Mouse (Mus musculus): ENCODE data around the gene Fbxl3. TPM values are rescaled to one million over a fixed set of nuclear protein-coding genes. Genes with fewer than 3 reads are reported as not detected.

Gene Fbxl3
- polyA plus RNA-seq (2012; fragmentation: generic; extraction: Trizol), result 10.4 TPM

GRCm38 (mm10) chr14:103099238-103099933 is at the start of gene Fbxl3:
Gene Fbxl3, minus strand, starts transcription at chr14:103099566.
- peak within 1 kb of the TSS; percentile 96 for H3K4me2 ChIP-seq (ENCODE audit: low read depth)
- no peaks in the 10 kb centered on the region for H3K36me3 ChIP-seq (ENCODE audit: control insufficient read depth, insufficient read depth)

GRCm38 (mm10) chr14:103131991-103132390 is 32.6 kb upstream of the Fbxl3 start:
- H3K79me2 ChIP-seq (ENCODE audit: control insufficient read depth, insufficient read depth), result no peaks in the 10 kb centered on the region
- H3K27me3 ChIP-seq (ENCODE audit: control insufficient read depth, insufficient read depth, insufficient read length), result no peaks in the 10 kb centered on the region
- H3K36me3 ChIP-seq (ENCODE audit: control insufficient read depth, insufficient read depth), result peaks cover 41% of the 10 kb centered on the region
- no peak overlapping the region for H3K4me2 ChIP-seq (ENCODE audit: low read depth)
- H3K4me3 ChIP-seq, result no peak overlapping the region
- TF ChIP-seq E2F4 (IDR thresholded peaks at IDR 0.05; ENCODE audit: insufficient read depth), result no peak
- no peak for TF ChIP-seq TCF12 (IDR thresholded peaks at IDR 0.05; ENCODE audit: insufficient read depth, poor library complexity, severe bottlenecking)
- no peak for TF ChIP-seq POLR2AphosphoS2 (IDR thresholded peaks at IDR 0.05; ENCODE audit: insufficient read length, low read depth)
- no peak for TF ChIP-seq MYOD1 (IDR thresholded peaks at IDR 0.05; ENCODE audit: control insufficient read depth in 1 of 3, insufficient read length in 2 of 3, low read depth in 2 of 3)
- no peak for TF ChIP-seq CEBPB (IDR thresholded peaks at IDR 0.05; ENCODE audit: insufficient read depth, poor library complexity, severe bottlenecking)
- no peak for TF ChIP-seq POLR2A (IDR thresholded peaks at IDR 0.05; ENCODE audit: insufficient read length, low read depth)
- no peak for TF ChIP-seq USF1 (IDR thresholded peaks at IDR 0.05; ENCODE audit: low read depth)
- TF ChIP-seq MAX (IDR thresholded peaks at IDR 0.05; ENCODE audit: low read depth), result no peak
- TF ChIP-seq TCF3 (IDR thresholded peaks at IDR 0.05; ENCODE audit: insufficient read length, low read depth), result no peak
- no peak for TF ChIP-seq MYOG (IDR thresholded peaks at IDR 0.05; ENCODE audit: control insufficient read depth in 1 of 3, insufficient read depth in 1 of 3, insufficient read length in 2 of 3, low read depth in 2 of 3)
- no peak for TF ChIP-seq REST (IDR thresholded peaks at IDR 0.05; ENCODE audit: insufficient read depth, insufficient read length)
- no peak for TF ChIP-seq SRF (IDR thresholded peaks at IDR 0.05; ENCODE audit: control insufficient read depth, insufficient read length, low read depth)
- no peak overlapping the region for H3ac ChIP-seq (ENCODE audit: control insufficient read depth, insufficient read length)

More at GRCm38 (mm10) chr14:103099238-103099933, at the start of gene Fbxl3:
- Histone ChIP-seq H3K4me3 (peak within 1 kb of the TSS; percentile 42), H3K79me2 (ENCODE audit: control insufficient read depth, insufficient read depth) (peaks cover 42% of the 10 kb centered on the region), H3ac (ENCODE audit: control insufficient read depth, insufficient read length) (peak within 1 kb of the TSS; percentile 94), H3K27me3 (ENCODE audit: control insufficient read depth, insufficient read depth, insufficient read length) (no peaks in the 10 kb centered on the region)
- TF ChIP-seq POLR2A (IDR thresholded peaks at IDR 0.05; ENCODE audit: insufficient read length, low read depth), result peak; percentile 52
- TF ChIP-seq POLR2AphosphoS2 (IDR thresholded peaks at IDR 0.05; ENCODE audit: insufficient read length, low read depth), result peak; percentile 20
- peak; percentile 20 for TF ChIP-seq E2F4 (IDR thresholded peaks at IDR 0.05; ENCODE audit: insufficient read depth)
- no peak for TF ChIP-seq MYOD1 (IDR thresholded peaks at IDR 0.05; ENCODE audit: control insufficient read depth in 1 of 3, insufficient read length in 2 of 3, low read depth in 2 of 3)

DNA sequence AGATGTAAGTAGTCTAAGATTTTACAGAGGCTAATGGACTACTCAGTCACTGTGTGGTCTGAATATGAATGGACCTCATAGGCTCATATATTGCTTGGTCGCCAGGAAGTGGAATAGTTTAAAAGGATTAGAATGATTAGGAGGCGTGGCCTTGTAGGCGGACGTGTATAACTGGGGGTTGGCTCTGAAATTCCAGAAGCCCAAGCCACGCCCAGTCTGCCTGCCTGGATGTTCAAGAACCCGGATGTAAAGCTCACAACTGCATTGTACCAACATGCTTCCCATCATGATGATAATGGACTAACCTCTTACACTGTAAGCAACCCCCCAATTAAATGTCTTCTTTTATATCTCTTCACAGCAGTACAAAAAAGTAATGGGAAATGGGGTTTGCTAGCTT is 26.4 kb upstream of the Fbxl3 start:
- no peak overlapping the region for H3K4me2 ChIP-seq (ENCODE audit: low read depth)
- H3ac ChIP-seq (ENCODE audit: control insufficient read depth, insufficient read length), result no peak overlapping the region
- H3K36me3 ChIP-seq (ENCODE audit: control insufficient read depth, insufficient read depth), result peaks cover 41% of the 10 kb centered on the region
- H3K4me3 ChIP-seq, result no peak overlapping the region
- TF ChIP-seq USF1 (IDR thresholded peaks at IDR 0.05; ENCODE audit: low read depth), result no peak
- TF ChIP-seq MAX (IDR thresholded peaks at IDR 0.05; ENCODE audit: low read depth), result no peak
- no peak for TF ChIP-seq TCF12 (IDR thresholded peaks at IDR 0.05; ENCODE audit: insufficient read depth, poor library complexity, severe bottlenecking)
- TF ChIP-seq SRF (IDR thresholded peaks at IDR 0.05; ENCODE audit: control insufficient read depth, insufficient read length, low read depth), result no peak
- TF ChIP-seq CEBPB (IDR thresholded peaks at IDR 0.05; ENCODE audit: insufficient read depth, poor library complexity, severe bottlenecking), result no peak
- no peak for TF ChIP-seq POLR2AphosphoS2 (IDR thresholded peaks at IDR 0.05; ENCODE audit: insufficient read length, low read depth)
- TF ChIP-seq POLR2A (IDR thresholded peaks at IDR 0.05; ENCODE audit: insufficient read length, low read depth), result no peak
- no peak for TF ChIP-seq MYOG (IDR thresholded peaks at IDR 0.05; ENCODE audit: control insufficient read depth in 1 of 3, insufficient read depth in 1 of 3, insufficient read length in 2 of 3, low read depth in 2 of 3)
- no peak for TF ChIP-seq MYOD1 (IDR thresholded peaks at IDR 0.05; ENCODE audit: control insufficient read depth in 1 of 3, insufficient read length in 2 of 3, low read depth in 2 of 3)
- no peak for TF ChIP-seq REST (IDR thresholded peaks at IDR 0.05; ENCODE audit: insufficient read depth, insufficient read length)
- no peak for TF ChIP-seq E2F4 (IDR thresholded peaks at IDR 0.05; ENCODE audit: insufficient read depth)
- TF ChIP-seq TCF3 (IDR thresholded peaks at IDR 0.05; ENCODE audit: insufficient read length, low read depth), result no peak
- H3K27me3 ChIP-seq (ENCODE audit: control insufficient read depth, insufficient read depth, insufficient read length), result no peaks in the 10 kb centered on the region
- no peaks in the 10 kb centered on the region for H3K79me2 ChIP-seq (ENCODE audit: control insufficient read depth, insufficient read depth)

GRCm38 (mm10) chr14:103114994-103115670 is 15.8 kb upstream of the Fbxl3 start:
- no peak for TF ChIP-seq POLR2A (IDR thresholded peaks at IDR 0.05; ENCODE audit: insufficient read length, low read depth)
- no peak for TF ChIP-seq USF1 (IDR thresholded peaks at IDR 0.05; ENCODE audit: low read depth)
- no peak for TF ChIP-seq MYOD1 (IDR thresholded peaks at IDR 0.05; ENCODE audit: control insufficient read depth in 1 of 3, insufficient read length in 2 of 3, low read depth in 2 of 3)
- no peak for TF ChIP-seq E2F4 (IDR thresholded peaks at IDR 0.05; ENCODE audit: insufficient read depth)
- TF ChIP-seq POLR2AphosphoS2 (IDR thresholded peaks at IDR 0.05; ENCODE audit: insufficient read length, low read depth), result no peak
- no peak for TF ChIP-seq REST (IDR thresholded peaks at IDR 0.05; ENCODE audit: insufficient read depth, insufficient read length)
- no peak for TF ChIP-seq TCF3 (IDR thresholded peaks at IDR 0.05; ENCODE audit: insufficient read length, low read depth)
- TF ChIP-seq MYOG (IDR thresholded peaks at IDR 0.05; ENCODE audit: control insufficient read depth in 1 of 3, insufficient read depth in 1 of 3, insufficient read length in 2 of 3, low read depth in 2 of 3), result no peak
- no peak for TF ChIP-seq SRF (IDR thresholded peaks at IDR 0.05; ENCODE audit: control insufficient read depth, insufficient read length, low read depth)
- TF ChIP-seq CEBPB (IDR thresholded peaks at IDR 0.05; ENCODE audit: insufficient read depth, poor library complexity, severe bottlenecking), result no peak
- TF ChIP-seq TCF12 (IDR thresholded peaks at IDR 0.05; ENCODE audit: insufficient read depth, poor library complexity, severe bottlenecking), result no peak
- no peak for TF ChIP-seq MAX (IDR thresholded peaks at IDR 0.05; ENCODE audit: low read depth)
- H3K79me2 ChIP-seq (ENCODE audit: control insufficient read depth, insufficient read depth), result no peaks in the 10 kb centered on the region
- H3K36me3 ChIP-seq (ENCODE audit: control insufficient read depth, insufficient read depth), result peaks cover 36% of the 10 kb centered on the region
- H3ac ChIP-seq (ENCODE audit: control insufficient read depth, insufficient read length), result no peak overlapping the region
- no peaks in the 10 kb centered on the region for H3K27me3 ChIP-seq (ENCODE audit: control insufficient read depth, insufficient read depth, insufficient read length)
- no peak overlapping the region for H3K4me2 ChIP-seq (ENCODE audit: low read depth)
- no peak overlapping the region for H3K4me3 ChIP-seq

All from myocyte (in vitro differentiated cells).